Mouse (Mus musculus) layer of hippocampus, postnatal 10 days (tissue): ENCODE results near the gene Gm9999. TPM values are rescaled to one million over a fixed set of nuclear protein-coding genes. Genes with fewer than 3 reads are reported as not detected.
A peak's percentile ranks its signal among the peaks of the same experiment; 100 is the strongest.

Experiments used
- DNase-seq, 2 experiments: peaks; one replicate each; pipeline ENCODE4 v3.0.0; 2021; ENCODE audit warnings: low spot score in 2 of 2
- total RNA-seq, 2 experiments: library from RNA; stranded (reverse); gene quantifications; 2 replicates each; pipeline ENCODE4 v1.2.3; 2021

Gm9999 gene
- total RNA-seq, 2 experiments from 2014 or later = not detected

DNA sequence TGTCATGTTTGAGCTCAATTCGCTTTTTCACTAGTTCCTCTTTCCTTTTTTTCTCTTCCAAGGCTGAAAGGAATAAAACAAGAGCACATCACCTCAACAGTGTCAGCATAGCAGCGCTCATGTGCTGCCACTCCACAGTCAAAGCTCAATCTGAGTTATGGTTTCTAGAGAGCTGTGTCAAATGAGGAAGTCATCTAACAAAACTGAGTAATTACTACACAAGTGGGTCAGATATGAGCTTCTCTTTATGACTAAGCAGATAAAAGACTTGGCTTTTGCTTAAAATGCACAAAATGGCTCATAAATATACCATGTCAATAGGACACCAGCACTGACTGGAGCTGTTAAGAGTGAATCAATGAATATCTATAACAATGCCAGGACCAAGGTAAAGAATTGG, 15.6 kb downstream of the Gm9999 start:
- no peak for DNase-seq

DNA sequence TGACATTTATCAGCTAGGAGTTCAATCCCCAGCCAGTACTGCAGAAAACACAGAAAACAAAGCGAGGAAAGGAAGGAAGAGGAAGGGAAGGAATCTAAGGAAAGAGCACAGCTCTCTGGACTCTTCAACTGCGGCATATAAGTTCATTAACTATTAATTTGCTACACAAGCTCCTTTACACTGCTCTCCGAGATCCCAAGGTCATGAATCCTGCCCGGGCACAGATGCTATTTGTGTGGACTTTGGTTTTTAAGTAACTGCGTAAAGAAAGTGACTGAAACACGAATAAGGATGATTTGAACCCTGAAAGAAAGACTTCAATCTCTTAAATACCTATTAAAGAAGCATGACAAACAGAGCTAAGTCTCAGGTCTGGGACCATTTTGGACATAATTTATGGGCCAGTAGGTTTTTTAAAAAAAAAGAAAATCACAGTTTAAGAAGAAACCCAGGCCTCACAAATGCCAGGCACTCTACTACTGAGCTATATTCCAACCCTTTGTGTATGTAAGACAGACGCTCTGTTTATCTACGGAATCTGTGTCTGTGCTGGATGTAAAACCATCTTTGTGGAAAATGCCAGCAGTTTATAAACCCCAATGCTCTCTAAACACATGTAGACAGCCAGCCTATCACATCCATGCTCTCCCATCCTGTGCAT, 16.7 kb downstream of the Gm9999 start:
- DNase-seq = no peak

DNA sequence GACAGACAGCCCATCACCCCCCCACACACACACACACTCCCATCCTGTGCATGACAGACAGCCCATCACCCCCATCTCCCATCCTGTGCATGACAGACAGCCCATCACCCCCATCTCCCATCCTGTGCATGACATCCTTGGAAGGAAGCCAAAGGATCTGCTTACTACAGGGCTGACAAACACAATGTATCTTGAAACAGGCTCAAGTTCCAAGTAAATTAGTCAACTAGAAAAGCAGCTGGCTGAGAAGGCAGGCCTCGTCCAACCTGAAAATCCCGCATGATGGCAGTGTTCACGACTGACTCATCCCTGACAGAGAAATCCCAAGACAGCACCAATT, 17.2 kb downstream of the Gm9999 start:
- DNase-seq = no peak

DNA sequence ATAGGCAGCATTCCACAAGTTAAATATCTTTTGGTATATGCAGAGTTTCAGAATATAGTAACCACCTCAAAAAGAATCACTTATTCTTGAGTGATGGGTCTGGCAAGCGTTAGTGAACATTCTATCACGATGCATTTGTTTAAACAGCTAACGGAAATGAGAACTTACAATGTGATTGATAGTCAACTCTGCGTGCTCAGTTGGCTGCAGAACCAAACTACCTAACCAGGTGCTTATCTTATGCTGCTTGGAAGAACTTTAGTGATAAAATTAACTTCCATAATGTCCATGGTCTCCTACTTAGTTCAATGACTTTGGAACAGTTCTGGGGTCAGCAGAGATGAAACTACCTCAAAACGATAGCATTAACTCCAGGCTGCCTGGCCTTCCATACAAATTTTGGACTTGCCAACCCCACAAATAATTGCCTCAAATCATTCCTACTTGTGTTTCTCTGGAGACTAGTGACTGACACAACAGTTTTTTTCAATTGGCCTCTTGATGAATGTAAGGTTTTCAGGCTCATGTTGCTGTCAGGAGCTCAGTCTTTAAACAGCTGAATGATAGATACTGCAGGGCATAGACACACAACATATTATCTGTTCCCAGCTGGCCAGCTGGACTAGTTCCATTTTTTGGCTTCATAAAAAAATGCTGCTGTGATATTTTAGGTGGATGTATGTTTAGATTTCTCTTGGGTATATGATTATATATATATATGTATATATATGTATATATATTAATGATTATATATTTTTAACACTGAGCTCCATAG, 17.9 kb downstream of the Gm9999 start:
- DNase-seq = no peak

DNA sequence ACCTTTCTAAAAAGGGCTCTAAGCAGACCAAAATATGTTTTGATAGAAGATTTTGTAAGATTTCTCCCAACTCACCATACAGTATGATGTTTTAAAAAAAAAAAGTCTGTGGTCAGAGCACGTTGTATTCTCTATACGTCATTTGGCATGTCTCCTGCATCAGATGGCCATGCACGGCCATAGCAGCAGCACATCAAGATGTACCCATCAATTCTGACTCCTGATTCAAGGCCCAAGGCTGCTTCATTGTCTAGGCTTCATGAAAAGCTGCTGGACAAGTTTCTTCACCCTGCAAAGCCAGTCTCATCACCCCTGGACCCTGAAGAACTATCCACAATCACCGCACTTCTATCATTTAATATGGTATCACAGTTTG, 18.5 kb downstream of the Gm9999 start:
- DNase-seq = no peak

DNA sequence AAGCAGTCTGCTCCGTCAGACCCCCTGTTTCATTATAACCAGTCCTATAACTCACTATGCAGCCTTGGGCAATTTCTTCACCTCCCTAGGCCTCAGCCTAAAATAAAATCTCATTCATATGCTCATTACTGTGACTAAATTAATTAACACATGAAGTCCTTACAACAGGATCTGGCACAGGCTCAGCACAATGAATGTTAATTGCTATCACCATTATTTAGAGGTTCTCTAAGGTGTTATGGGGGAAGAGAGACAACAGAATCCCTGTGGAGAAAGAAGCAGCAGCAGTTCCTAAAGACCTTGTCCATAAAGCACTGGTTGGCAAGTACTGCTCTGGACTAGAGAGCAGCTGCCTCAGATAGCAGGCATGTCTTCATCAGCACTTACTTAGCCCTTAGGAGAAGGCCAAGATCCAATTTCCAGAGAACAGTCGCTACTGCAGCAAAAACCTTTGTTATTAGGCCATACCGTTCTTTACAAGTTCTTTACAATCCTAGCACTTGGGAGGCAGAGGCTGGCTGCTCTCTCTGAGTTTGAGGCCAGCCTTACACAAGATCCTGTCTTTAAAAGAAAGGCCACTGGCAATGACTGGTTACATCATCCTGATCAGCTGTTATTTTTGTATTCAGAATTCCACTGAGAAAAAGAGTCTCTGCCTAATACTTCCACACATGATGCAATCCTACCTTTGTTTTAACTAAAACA, 20.2 kb downstream of the Gm9999 start:
- no peak for DNase-seq

DNA sequence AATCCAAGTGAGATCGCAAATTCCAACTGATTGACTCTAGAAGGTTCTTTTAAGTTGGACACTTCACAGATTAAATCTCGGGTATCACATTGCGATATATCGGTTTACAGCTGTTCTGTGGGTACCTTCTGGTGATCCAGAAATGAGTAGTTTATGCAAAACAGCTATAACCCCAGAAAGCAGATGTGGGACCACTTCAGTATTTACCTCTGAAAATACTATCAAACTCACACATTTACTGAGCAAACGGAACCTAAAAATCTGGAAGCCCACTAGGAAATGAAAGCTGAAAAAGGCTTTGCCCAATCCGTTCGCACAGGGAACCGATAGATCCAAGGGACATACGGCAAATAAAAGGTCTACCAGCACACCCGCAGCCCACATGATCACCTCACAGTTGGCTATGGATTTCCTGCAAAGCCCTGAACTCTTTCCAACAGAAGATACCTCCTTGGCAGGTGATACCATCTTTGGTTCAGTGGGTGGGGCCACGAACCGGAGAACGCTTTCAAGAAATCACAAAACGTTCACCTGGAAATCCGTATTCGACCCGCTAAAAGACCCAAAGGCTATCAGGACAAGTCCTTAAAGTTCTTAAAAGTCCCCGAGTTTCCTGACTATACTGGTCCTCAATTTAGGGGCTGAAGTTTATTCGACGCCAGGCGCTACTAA, 23.9 kb downstream of the Gm9999 start:
- DNase-seq = no peak

DNA sequence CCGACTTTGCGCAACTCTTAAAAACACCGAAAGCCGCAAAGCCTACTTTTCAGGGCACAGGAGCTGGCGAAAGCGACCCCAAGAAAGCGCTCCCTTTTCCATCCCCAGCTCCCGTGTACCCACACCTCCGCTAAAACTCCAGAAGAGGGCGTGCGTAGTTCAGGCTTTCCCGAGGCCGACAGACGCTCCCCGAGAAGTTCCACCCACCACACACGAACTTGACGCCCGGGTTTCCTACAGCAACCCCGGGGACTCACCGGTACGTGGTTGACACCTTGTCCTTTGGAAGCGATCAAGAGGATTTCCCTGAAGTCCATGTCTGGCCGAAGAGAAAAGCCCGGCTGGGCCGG, 24.4 kb downstream of the Gm9999 start:
- no peak for DNase-seq

DNA sequence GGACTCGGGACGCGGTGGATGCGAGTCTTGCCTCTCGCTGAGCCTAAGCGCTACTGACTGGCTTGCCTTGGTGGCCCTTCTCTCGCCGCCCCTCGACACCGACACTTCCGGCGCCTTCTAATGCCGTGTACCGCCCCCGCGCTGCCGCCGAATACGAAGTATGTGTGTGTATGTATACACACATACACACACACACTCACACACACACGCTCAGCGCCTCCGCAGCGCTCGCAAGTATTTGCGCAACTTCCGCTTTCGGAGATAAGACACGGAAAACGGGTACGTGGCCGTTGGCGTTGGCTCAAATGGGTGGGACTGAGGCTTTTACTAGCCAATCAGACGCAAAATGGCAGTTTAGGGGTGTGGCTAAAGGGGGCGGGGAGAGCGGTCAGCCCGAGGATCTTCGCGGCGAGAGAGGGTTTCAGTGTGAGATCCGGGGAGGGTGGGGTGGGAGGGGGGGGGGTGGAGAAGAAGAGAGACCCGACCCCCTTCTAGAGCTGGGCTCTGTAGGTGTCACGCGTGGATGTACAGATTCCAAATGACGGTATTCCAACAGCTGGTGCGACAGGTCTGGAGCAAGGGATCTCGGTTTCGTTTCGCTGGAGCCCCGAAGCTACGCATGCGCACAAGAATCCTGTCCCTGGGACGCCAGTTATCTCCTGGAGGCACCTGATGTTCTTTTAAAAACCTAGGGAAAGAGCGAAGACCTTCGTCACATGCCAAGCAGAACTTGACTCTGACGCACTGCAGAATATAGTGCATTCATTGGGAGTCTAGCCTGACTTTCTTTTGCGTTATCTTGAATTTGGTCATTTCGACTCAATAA, 25.0 kb downstream of the Gm9999 start, which contains the start of gene Spty2d1:
Gene Spty2d1 (minus strand): TSS at position 244 of the 826 bp plus-strand sequence.
- peak; percentile 99 for DNase-seq

DNA sequence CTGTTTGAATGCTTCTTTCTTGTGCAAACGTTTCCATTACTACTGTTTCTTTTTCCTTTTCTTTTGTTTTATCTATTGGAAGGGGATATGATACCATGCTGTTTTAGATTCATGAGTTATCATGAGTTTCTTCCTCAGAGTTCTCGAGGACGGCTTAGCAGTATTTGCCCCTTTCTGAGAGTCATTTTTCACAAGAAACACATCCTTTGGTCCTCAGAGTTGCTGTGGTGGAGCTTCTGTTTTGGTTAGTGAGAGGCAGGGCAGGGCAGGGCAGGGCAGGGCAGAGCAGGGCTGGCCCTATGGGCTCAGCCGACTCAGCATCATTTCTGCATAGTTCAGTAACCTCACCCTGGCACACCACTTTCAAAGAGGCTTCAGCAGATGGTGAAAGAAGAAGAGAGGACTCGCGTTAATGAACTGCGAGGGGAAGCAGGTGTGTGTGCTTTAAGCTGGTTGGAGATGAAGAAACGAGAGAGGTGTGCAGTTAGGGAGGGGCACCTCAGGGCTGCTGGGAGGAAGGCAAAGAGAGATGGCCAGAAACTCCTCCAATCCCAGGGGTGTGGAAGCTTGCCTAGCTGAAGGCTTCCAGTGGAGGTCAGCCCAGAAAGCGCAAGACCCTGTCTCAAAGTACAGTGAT, 29.9 kb downstream of the Gm9999 start:
- DNase-seq = no peak

DNA sequence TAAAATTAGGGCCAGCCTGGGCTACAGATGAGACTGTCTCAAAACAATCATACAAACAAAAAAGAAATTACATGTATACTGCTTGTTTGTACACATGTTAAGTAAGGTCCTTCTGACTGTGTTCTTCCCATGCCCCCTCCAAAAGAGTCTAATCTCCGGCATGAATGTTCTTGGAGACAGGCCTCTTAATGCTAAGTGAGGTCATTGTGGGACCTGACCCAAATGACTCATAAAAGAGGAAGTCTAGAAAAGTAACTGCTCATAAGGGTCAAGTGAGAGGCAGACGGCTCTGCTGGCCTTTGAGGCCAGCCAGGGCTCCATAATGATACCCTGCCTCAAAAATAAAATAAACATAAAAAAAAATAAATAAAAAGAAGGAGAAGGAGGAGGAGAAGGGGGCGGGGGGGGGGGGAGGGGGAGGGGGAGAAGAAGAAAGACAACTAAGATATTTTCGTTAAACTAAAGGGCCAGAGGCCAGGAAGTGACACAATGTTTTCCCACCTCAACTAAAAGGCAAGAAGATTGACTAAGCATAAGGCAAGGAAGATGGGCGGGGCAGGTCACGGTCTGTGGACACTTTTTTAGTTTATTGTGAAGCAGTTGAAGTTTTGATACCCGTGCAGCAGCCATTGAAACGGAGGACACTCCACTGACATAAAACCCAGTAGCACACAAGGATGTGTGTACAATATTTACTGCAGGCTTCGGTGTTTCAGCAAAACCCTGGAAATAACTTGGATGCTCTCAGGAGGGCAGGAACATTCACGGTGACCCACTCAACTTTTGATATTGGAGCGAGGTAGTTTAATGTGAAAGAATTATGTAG, 31.4 kb downstream of the Gm9999 start:
- DNase-seq = no peak

DNA sequence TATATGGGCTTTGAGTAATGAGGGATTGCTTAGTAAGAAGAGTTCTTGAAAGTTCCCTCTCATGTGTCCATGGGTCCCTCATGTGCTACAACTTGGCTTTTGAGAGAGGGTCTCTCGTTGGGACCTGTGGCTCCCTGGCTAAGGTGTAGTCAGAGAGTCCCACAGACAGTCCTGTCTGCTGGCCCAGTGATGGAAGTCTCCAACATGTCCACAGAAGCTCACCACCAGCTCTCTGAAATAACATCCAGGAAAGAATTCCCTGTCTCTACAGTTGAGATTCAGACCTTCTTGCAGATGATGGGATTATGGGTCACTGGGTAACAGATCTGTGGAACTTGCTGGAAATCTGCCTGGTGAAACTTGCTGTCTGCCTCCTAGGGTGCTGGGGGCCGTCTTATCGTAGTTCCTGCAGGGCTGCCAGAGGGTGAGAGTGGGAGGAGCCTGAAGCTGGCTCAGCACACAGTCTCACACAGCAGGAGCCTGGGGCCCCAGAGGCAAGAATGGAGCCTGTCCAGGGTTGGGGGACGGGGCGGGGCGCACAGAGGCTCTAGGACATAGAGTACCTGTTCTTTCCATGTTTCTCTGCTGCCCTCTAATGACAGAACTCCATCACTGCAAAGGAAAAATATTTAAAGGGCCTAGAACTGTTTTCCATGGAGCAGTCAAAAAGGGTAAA, 32.1 kb downstream of the Gm9999 start:
- peak; percentile 71 to 80 for DNase-seq

DNA sequence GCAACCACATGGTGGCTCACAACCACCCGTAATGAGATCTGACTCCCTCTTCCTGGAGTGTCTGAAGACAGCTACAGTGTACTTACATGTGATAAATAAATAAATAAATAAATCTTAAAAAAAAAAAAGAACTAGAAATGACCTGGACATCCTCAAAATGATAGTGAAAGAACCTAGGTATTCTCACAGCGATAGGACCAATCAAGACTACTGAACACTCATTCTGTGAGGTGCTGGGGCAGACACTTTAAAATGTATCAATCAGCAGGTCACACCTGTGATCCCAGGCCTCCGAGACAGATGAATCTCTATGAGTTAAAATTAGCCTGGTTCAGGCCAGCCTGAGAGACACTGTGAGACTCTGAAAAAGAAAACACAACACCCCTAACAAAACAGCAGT, 33.2 kb downstream of the Gm9999 start:
- DNase-seq = no peak

DNA sequence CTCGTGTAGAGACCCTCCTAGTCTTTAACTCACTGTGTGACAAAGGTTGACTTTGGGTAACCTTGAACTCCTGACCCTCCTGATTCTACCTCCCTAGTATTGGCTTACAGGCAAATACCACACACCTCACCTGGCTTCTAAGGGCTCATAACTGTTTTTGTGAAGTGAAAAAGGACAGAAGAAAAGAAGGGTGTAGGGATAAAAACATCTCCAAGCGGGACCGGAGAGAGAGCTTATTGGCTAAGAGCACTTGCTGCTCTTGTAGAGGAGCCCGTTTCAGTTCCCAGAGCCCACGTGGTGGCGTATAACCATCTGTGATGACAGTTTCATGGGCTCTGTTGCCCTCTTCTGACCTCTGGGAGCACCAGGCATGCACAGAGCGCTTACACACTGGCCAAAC, 33.8 kb downstream of the Gm9999 start:
- DNase-seq = no peak

DNA sequence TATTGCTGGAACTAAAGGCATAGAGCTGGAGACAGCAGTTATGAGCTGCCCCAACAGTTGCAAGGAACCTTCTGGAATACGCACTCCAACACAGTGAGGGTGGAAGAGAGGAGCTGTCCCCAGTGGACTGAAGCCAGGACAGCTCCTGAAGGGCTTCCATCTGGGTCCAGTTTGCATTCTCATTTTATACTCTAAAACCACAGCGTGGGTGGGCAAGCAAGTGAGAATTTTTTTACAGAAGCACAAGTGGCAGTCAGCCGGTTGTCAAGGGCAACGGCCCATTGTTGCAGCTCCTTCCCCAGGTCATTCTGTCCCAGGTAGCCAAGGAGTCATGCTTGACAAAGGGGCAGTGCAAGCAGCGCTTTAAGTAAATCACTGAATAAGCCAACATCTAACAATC, 36.3 kb downstream of the Gm9999 start:
- DNase-seq = no peak

DNA sequence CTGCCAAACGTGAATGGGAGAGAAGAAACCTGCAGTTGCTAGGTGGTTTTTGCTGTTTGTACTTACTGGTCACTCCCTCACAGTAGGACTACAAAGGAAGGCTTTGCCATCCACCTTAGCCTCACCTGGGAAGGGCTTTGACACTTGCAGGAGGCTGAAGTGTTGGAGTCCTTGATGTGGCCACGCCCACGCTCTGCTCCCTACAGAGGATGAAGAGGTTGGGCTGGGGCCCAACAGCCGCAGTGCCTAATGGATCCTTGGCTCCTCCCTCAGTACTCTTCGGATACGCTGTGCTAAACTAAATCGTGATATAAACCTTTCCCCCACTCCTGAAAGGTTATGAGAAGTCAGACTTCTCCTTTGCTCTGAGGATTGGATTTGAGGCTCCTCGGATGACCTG, 37.6 kb downstream of the Gm9999 start:
- no peak for DNase-seq

DNA sequence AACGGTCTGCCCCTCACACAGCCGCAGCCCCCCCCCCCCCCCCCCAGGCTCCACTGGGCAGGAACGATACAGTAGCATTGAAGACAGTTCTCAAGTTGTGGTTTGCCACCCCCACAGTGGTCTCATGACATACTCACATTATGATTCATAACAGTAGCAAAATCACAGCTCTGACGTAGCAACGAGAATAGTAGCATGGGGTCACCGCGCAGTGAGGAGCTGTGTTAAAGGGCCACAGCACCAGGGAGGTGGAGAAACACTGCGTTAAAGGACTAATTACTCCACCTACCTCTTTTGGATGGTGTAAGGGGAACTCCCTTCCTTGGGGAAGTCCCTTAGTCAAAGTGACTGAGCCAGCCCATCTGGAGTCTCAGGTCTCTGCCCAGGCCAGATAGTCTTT, 39.1 kb downstream of the Gm9999 start:
- DNase-seq = no peak

DNA sequence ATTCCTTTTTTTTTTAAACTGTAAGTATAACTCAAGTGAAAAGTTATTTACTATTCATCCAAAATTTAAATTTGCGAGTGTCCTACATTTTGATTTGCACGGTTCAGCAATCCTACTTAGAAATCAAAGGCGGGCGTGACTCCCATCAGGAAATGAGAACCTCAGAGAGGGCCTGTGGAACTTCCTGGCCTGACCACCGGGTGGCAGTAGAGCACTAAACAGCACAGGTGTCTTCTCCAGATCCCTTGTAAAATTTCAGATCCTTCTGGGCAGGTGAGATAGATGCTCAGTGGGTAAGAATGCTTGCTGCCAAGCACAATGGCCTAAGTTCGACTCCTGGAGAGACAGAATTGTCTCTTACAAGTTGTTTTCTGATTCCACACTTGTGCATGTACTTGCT, 40.1 kb downstream of the Gm9999 start:
- peak; percentile 91 to 93 for DNase-seq

DNA sequence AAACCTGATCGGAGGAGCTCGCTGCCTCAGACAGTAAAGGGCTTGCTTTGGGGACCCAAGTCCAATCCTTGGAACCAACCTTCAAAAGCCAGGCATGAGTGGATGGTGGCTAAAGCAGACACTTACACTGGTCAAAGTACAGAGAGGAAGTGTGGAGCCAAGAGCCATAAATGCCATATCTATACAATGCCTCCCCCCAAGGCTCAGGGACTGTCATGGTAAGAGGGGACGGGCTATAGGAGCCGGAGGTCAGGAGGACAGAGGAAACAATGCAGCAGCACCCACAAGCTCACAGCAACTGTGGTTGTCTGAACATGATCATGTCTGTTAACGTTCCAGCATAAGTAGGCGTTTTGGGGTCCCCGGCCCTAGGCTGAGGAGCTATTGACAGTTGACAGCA, 41.1 kb downstream of the Gm9999 start:
- no peak for DNase-seq
